Mouse (Mus musculus) layer of hippocampus, postnatal 36 days (tissue): ENCODE data around the gene 1700057G04Rik. TPM values are rescaled to one million over a fixed set of nuclear protein-coding genes. Genes with fewer than 3 reads are reported as not detected.
"Not testable (repeated sequence)": the region's sequence is repeated elsewhere in the genome, so short reads cannot be mapped to it uniquely, and the experiment has no call there.

Experiments
- DNase-seq, 2 experiments: peaks; one replicate each; pipeline ENCODE4 v3.0.0; 2022
- total RNA-seq, 2 experiments: library from RNA; stranded (reverse); gene quantifications; 2 replicates each; pipeline ENCODE4 v1.2.3; 2021

The 1700057G04Rik gene
- total RNA-seq, 2 experiments from 2014 or later = not detected

DNA sequence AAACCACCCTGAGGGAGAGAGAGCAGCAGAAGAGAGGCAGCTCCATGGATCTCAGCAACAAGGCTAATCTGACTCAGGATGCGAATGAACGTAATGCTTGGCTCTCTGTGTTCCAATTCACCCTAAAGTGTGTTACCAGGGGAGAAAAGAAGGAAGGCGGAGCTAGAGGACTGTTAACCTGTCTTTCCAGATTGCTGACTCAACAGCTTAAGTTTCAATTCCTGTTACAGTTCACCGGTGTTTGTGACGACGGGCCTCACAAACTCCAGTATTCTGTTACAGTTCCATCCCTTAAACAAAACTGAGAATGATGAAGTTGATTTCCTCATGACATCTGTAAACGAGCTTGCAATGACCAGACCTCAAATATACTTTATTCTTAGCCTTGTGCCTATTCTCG is 4.1 kb upstream of the 1700057G04Rik start:
- no peak for DNase-seq

DNA sequence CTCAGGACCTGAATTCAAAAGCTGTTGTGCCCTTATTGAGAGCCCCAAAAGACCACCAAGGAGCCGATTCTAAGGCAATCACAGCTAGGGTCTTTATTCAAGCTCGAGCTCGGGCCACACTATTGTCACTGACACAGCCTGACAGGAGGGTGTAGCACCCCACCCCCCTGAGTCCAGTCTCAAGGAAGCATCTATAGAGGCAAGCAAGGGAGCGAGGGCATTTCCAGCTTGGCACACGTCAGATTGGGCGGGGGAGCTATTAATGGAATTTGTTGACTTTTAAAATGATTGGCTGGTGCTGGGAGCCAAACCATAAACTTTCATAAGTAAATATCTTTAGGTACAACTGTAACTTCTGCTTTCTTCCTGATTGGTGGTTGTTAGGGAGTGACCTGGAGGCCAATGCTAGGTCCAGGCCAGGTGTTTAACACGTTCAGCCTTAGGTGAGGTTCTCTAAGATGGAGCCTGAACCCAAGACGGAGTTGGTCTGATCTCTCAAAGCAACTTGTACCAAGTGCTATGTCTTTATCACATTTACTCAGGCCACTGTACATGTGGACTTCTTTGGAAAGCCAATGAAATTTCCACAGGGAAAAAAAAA is 3.5 kb upstream of the 1700057G04Rik start:
- no peak for DNase-seq

DNA sequence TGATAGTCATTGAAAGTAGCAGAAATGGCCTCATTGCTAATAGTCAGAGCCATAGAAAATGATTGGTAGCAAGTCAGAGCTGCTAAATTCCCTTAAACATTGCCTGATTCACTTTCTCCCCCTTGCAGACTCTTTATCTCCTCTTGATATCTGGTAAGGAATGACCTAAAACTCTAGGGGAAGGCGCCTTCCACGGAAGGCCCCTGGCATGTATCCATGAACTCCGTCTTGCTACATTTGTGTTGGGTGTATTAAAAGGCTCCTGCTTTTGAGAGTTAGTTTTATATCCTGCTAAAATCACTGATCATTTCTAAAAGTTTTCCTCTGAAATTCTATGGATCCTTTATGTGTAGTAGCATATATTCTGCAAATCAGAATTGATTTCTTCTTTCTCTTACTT is 7.6 kb downstream of the 1700057G04Rik start:
- no peak for DNase-seq

DNA sequence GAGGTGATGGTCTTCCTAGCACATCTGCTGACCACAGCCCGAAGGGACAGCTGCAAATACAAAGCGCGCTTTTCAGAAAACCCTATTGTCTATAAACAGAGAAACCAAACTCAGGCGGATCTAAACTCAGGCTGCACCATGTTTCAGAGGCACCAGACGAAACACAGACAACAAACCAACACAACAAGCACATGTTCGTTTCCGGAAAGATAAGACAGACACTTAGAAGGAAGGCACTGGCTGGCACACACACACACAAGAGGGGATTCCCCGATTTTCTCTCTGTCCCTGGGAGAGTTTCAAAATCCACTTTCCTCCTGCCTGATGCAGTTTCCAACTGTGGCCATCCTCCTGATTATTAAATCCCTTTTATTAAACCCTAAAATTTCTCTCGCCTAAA is 16.8 kb downstream of the 1700057G04Rik start:
- not testable (repeated sequence) for DNase-seq

DNA sequence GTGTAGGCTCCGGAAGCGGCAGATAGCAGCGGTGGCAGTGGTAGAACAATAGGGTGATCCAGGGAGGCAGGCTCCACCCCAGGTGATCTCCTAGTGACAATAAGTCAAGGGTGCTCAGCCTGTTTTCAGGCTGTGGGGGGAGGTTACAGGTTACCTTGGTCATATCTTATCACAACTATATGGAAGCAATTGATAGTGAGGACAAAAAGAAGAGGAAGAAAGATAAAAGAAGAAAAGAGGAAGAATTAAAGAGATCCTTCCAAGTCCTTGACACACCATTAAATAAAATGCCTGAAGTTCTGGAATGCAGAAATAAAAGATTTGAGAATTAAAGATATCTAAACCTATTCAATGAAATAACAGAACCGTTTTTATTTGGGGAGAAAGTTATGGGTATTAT is 17.6 kb downstream of the 1700057G04Rik start:
- no peak for DNase-seq

DNA sequence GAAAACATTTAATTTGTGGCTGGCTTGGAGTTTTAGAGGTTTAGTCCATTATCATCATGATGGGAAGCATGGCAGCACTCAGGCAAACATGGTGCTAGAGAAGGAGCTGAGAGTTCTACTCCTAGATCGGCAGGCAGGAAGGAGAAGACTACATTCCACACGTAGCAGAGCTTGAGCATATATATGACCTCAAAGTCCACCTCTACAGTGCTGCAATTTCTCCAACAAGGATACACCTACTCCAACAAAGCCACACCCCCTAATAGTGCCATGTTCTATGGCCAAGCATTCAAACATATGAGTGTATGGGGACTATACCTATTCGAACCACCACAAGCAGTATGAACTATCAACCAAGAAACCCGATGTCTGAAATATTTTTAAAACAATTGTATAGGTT is 22.2 kb downstream of the 1700057G04Rik start:
- no peak for DNase-seq

DNA sequence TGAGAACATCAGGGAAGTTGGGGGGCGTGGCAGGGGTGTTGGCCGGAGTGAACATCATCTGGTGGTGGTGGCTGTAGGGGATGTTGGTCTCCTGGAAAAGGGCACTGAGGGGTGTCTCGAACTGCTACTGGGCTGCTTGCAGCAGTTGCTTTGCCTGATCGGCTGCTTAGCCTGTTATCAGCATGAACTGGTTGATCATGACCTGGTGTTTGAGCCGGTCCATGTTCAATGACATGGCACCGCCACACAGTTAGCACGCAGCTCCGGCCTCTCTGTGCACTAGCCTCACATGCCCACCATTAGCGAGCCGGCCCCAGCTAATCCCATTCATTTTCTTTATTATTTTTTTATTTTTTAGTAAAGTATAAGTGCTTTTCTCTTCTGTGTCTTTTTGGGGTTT is 25.7 kb downstream of the 1700057G04Rik start:
- no peak for DNase-seq

DNA sequence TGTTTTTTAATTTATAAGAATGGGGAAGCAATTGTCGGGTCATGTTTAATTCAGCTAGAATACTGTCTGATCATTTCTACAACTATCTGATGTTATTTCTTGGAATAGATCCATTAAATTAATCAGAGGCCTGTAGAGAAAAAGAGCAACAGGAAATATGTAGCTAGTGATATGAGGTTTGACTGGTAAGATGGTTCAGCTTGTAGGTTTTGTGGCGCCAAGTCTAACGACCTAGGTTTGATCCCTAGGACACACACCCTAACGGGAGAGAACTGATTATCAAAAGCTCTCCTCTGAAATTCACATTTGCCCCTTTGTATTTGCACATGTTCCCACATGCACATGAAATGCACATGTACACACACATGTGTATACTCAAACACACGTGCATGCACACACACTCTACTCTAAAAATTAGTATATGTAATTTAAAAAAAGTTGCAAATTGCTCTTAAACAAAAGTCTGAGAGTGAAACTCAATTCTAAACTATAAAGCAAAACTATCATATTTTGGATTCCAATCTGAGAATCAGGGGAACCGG is 26.2 kb downstream of the 1700057G04Rik start:
- DNase-seq = no peak

DNA sequence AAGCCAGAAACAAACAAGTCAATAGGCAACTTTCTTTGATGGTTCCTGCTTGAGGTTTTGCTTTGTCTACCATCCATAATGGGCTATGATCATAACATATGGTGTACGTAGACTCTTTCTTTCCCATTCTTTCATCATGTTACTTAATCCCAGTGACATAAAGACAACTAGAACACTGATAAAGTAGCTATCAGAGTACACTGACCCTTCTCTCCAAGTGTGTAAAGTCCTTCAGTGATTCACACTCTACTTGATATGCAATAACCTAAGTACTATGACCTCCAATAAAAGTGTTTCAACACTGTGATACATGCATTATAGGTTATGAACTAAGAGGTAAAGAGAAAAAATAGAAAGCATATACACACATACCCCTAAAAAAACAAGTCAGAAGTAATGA is 27.9 kb downstream of the 1700057G04Rik start:
- DNase-seq = no peak

DNA sequence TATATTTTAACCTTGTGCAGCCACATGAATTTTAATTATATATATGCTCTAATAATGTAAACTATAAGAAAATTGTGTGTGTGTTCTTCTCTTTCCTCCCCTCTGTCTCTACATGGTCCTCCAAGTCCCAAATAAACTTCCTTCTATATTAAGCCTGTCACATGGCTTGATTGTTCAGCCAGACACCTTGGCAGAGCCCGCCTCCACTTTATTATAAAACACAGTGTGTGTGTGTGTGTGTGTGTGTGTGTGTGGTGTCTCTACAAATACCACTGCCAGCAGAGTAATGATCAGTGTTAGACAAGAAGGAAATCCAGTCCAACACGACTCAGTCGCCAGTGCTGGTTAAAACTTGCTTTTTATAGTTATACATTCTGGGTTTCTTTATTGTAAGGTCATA is 28.5 kb downstream of the 1700057G04Rik start:
- no peak for DNase-seq

DNA sequence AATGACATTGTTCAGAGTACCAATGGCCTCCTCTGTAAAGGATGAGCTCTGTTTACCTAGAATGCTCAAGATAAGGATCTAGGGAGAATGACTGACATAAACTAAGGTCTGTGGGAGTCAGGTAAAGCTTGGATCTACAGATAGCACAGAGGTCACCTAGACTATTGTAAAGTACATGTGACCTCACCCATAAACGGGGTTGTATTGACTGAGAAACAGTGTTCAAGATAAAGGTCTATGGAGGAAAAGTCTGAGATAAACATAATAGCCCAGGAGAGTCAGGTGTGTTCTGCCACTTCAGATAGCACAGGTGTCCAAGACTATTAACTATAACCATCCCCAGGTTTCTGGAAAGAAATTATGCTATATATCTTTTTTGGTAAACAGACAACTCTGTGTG is 29.8 kb downstream of the 1700057G04Rik start:
- DNase-seq = no peak

DNA sequence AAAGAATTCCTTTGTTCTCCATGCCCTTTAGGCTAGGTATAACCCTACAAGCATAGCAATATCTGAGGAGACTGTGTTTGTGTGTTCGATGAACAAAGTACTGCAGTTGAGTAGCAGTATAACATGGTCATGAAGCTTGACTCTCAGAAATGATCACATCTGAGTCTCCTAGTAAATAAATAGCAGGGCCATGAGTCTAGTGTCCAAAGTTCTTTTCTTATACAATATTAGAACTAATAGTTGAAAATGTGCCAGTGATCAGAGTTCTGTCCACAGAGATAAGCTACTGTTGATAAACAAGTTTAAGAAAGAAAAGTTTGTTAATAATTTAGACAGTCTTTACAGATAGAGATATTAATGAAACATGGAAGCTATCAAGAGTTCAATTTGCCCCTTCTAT is 42.7 kb downstream of the 1700057G04Rik start:
- DNase-seq = no peak

DNA sequence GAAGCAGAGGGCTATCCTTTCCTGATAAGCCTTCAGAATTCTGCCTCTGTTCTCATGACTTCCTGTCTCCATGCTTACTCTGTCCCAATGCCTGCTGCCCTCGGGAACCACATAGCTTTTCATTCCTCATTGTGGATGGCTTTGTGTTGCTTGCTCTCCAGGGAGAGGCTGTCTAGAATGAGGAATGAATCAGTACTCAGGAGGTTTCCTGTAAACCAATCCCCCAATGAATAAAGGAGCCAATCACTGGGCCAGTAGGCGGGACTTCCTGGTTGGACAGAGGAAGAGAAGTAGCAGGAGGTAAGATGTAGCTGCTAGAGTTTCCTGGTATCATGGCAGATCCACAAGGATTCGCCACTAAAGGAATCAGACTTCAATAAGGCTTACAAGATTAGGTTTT is 44.1 kb downstream of the 1700057G04Rik start:
- no peak for DNase-seq

DNA sequence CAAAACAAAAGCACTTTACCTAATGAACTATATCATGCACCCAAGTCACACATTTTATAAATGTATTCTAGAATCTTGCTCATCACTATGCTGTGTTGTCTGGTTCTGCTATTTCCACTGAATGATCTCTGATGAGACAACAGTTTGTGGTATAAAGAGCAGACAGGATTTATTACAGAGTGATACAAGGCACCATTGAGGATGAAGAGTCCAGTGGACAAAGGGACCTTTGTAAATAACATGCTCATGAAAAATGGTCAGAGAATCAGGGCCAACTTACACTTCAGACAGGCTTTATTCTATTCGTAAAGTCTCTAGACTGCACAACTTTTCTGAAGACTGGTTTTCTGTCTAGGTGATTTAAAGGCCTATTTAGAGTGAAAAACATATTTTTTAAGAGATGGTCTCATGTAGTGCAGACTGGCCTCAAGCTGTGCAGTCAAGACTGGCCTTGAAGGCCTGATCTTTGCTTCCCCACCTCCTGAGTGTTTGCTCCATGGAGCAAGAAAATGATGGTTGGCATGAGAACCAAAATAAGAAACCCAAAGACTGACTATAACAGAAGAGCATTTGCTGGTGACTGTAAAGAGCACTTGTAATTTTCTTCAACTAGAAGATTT is 51.6 kb downstream of the 1700057G04Rik start:
- no peak for DNase-seq

DNA sequence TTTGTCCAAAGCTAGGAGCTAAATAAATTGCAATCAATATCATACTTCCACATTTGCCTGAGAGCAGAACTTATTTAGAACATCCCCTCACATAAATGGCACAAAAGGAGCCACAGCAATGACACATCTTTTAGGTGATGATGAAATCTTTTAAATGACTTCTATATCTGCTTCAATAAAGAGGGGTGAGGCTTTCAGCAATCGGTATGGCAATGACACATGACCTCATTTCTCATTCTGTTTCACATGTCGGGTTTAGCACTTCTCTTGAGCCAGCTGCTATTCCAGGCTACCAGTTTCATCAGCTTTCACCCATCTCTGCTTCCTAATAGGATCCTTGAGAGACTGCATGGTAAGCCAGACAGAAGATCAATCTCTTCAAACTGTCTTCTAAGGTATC is 54.3 kb downstream of the 1700057G04Rik start:
- DNase-seq = no peak

DNA sequence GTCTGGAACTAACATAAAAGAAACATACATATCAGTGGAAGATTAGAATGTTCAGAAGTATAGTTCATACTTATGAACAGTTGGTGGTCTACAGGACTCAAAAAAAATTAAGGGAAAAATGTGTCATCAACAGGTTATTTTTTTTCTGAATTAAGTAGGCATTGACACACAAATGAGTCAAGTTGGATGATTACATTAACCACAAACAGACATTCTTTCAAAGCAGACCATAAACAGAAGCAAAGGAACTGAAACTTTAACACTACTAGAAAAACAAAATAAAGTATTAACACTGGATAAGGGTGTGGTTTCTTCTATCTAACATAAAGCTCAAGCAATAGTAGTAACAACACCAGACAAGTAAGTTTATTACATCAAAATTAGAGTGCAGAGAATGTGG is 59.7 kb downstream of the 1700057G04Rik start:
- no peak for DNase-seq

DNA sequence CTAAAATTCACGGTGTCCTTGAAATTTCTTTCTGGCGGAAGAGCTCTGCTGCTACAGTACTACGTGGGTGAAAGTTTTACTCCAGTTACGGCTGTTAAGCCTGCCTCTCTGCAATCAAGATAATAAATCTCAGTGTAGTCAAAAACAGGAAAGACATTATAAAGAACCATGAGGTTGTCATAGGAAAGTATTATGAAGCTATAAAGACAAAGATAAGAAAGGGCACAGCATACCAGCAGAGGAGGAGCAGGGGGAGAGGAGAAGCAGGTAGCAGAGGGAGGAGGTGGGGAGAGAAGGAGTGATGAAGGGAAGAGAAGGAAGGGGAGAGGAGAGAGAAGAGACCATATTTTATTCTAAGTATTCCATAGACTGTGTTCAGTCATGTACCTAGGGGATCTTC is 64.7 kb downstream of the 1700057G04Rik start:
- no peak for DNase-seq

DNA sequence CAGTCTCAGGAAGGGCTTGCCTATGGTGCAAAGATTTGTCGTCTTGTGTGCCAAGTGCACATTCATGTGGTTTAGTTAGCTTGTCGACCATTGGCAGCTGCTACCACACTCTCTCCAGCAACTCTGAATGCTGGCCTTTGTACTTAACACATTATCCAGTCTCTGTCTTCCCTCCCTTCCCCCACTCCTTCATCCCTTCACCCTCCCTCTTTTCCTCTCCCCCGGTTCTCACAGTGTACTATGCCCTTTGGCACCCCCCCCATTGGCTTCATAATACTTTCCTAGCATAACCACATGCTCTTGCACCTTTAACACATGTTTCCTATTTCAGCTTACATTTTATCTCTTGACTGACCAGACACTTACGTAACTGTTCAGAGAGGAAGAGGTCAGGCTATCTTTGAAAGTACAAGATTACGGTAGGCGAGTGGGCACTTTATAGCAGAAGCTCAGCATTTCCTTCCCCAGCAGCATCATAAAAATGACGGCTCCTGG is 65.6 kb downstream of the 1700057G04Rik start:
- DNase-seq = no peak

DNA sequence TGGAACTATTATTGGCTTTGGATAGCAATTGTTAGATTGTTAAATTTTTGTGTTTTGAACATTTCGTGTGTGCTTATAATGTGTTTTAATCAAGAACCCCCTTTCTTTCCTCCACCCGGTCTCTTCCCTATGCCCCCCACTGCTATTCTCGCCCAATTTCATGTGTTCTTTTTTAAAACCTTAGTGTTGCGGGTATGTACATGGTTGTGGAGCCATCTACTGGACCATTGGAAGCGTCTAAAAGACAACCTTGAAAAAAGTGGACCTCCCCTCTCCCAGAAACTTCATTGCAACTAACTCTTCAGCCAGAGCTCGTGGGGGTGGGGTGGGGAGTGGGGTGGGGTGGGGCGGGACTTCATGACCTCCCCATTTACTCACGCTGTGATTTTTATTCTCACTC is 66.2 kb downstream of the 1700057G04Rik start:
- no peak for DNase-seq

DNA sequence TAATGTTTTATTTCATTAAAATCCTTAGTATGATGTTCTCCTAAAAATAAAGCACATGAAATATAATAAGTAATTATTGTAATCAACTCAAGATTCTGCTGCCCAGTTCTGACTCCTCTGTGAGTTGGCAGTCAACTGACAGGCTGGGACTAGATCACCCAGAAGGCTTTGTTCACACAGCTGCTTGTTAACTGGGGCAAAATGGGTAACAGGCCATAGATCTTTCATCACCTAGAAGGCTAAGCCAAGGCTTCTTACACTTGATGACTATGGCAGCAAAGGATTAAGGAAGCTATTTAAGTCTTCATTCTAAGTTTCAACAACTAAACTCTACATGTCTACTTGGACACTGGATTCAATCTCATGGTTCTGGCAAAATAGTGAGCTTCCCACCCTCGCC is 68.8 kb downstream of the 1700057G04Rik start:
- no peak for DNase-seq

DNA sequence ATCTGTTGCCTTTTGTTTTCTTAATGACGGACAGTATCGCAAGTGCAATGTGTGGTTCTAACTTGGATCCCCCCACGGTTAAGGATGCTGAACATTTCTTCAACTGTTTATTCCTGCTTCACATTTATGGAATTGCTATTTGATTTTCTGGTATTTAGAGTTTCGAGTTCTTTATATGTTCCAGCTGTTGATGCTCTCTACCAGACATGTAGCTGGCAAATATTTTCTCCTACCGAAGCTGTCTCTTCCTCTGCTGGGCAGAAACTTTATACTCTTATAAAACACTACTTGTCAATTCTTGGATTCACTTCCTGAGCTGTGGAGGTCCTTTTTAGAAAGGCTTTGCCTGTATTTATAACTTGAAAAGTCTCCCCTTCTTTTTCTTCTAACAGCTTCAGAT is 70.1 kb downstream of the 1700057G04Rik start:
- no peak for DNase-seq

DNA sequence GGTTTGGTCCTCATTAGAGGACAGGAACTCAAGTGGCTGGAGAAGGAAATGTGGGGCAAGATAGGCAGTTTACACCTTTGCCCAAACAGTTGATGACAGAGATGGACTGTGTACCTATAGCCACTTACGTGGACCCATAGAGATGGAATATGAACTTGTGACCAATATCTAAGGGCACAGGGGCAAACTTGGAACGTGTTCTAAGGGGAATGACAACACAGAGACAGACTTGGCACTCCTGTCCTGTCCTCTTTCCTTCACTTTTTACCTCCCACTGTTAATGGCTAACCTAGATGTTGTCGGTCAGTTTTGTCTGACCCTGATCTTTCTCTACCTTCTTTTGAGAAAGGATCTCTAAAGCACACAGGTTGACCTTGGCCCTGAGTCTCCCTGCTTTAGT is 74.2 kb downstream of the 1700057G04Rik start:
- DNase-seq = no peak

DNA sequence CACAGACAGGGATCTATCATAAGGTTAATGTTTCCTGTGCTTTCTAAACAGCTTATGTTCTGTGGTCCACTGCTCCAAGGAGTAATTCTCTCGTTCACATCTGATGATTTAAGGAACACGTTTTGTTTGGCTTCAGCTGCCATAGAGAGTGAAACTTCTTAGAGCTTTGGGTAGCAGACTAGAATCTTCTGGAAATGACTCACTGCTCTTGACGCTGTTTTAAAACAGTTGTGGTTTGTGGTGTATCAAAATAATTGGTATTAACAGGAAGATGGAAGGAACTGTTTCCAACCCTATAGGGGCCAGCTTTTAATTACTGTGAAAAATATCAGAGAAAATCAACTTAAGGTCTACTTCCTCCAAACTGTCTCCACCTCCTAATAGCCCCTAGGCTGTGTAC is 75.2 kb downstream of the 1700057G04Rik start:
- no peak for DNase-seq

DNA sequence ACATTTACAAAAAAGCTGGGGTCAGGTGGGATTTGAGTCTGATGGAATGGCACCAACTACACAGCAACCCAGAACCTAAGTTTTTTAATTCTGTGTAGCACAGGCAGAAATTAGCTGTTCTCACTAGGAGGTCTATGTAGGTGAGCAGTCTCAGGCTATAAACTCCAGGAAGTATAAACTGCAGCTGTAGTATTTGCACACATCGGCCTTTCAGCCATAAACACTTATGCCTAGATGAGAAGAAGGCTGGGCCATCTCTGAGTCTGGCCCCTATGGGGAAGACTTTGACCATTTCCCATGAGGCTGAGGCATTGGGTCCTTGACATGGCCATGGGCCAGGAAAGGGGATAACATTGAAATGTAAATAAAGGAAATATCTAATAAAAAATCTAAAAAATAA is 76.7 kb downstream of the 1700057G04Rik start:
- no peak for DNase-seq
